Mouse (Mus musculus): Measurements from ENCODE around the gene Hlcs. TPM values are rescaled to one million over a fixed set of nuclear protein-coding genes. Genes with fewer than 3 reads are reported as not detected.

Hlcs gene
- polyA plus RNA-seq, 1 experiment from 2014 or later: 7.9 TPM

DNA sequence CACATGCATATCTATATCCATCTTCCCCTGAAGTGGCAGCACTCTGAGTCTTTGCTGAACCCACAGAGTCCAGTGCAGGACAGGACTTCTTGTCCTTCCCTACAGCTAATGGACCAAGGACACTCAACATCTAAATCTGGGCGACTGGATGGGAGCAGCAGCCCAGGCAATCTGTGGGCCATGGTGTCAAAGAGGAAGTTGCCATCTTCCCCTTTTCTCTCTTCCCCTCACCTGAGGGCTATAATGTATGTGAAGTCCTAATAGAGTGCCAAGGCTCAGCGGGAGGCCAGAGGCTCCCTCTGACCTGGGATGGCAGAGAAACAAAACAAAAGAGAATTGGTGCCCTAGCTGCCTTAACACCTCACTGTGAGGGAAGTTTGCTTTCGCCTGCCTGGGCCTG is 29.4 kb downstream of the Hlcs start:
- WGBS: 97% methylated on average over 3 of the region's 3 CpGs
- Histone ChIP-seq H3K27ac (ENCODE audit: low read depth, low read length) (no peak overlapping the region), H3K4me1 (ENCODE audit: control insufficient read depth, insufficient read depth, low read depth, low read length) (peaks cover 1% of the 10 kb centered on the region), H3K4me3 (ENCODE audit: low read length) (no peak overlapping the region), H3K36me3 (ENCODE audit: control insufficient read depth, insufficient read depth, low read length) (peaks cover 8% of the 10 kb centered on the region; the same call in 1 of the 2 replicates), H3K4me2 (ENCODE audit: low read length) (no peak overlapping the region), H3K9me3 (ENCODE audit: control insufficient read depth, low read length) (peaks cover 7% of the 10 kb centered on the region), H3K9ac (ENCODE audit: low read depth, low read length) (no peak overlapping the region), H3K27me3 (replicated peaks; ENCODE audit: control insufficient read depth, insufficient read depth, low read length) (no peaks in the 10 kb centered on the region)
- ATAC-seq: no peak

DNA sequence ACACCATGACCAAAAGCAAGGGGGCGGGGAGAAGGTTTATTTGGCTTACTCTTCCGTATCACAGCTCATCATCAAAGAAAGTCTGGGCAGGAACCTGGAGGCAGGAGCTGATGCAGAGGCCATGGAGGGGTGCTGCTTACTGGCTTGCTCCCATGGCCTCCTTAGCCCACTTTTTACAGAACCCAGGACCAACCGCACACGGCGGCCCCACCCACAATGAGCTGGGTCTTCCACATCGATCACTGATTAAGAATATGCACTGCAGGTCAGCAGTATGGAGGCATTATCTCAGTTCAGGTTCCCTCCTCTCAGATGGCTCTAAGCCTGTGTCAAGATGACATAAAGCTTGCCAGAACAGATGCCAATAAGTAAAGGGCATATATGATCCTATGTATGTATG is 42.5 kb downstream of the Hlcs start:
- Histone ChIP-seq H3K27me3 (replicated peaks; ENCODE audit: control insufficient read depth, insufficient read depth, low read length) (no peaks in the 10 kb centered on the region), H3K36me3 (ENCODE audit: control insufficient read depth, insufficient read depth, low read length) (no peaks in the 10 kb centered on the region), H3K4me2 (ENCODE audit: low read length) (no peak overlapping the region), H3K9me3 (ENCODE audit: control insufficient read depth, low read length) (no peaks in the 10 kb centered on the region), H3K27ac (ENCODE audit: low read depth, low read length) (no peak overlapping the region), H3K4me3 (ENCODE audit: low read length) (no peak overlapping the region), H3K4me1 (ENCODE audit: control insufficient read depth, insufficient read depth, low read depth, low read length) (no peaks in the 10 kb centered on the region; the same call in 1 of the 2 replicates), H3K9ac (ENCODE audit: low read depth, low read length) (no peak overlapping the region)
- no peak for ATAC-seq
- 92% methylated on average over 6 of the region's 6 CpGs for WGBS

DNA sequence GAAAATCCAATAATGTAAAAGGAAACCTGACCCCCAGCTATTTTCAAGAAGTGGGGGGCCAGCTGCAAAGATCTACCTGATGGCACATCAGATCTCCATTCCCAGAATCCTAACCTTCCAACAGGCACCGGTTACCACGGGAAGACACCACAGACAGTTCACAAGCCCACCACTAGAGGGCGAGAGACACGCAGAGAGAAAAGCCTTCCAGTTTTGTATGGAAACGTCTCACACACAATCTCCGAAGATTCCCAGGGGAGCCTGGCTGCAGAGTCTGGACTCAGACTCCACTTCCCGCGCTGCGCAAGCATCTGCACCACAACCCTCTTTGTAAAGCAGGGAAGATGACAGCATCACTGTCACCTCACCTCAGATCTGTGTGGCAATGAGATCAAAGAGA is 43.7 kb downstream of the Hlcs start:
- no peaks in the 10 kb centered on the region for H3K36me3 ChIP-seq (ENCODE audit: control insufficient read depth, insufficient read depth, low read length)
- 2% methylated on average over 9 of the region's 9 CpGs for WGBS
- H3K27me3 ChIP-seq (replicated peaks; ENCODE audit: control insufficient read depth, insufficient read depth, low read length): no peaks in the 10 kb centered on the region
- H3K9me3 ChIP-seq (ENCODE audit: control insufficient read depth, low read length): no peaks in the 10 kb centered on the region
- H3K4me2 ChIP-seq (ENCODE audit: low read length): peak overlapping the region; percentile 50
- ATAC-seq: peak; percentile 70
- H3K9ac ChIP-seq (ENCODE audit: low read depth, low read length): peak overlapping the region; percentile 58
- H3K4me3 ChIP-seq (ENCODE audit: low read length): peak overlapping the region; percentile 23
- no peaks in the 10 kb centered on the region; the same call in 1 of the 2 replicates for H3K4me1 ChIP-seq (ENCODE audit: control insufficient read depth, insufficient read depth, low read depth, low read length)
- H3K27ac ChIP-seq (ENCODE audit: low read depth, low read length): no peak overlapping the region

DNA sequence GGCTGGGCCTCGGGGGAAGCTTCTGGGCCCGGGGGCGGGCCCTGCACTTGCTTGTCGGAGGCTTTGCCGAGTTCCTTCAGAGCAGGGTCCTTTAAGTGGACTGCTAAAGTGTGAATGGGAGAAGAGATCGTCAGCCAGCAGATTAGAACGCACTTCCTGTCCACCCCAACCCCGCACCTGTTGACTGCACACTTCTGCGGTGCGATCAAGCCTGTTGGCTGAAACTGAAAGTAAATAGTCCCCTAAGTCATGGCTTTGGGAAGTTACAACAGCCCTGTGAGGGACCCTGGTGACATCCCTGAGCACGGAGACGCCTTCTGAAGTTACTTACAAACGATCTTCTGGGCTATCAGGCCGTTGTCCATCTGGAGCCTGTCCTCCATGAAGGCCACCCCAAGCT is 45.2 kb downstream of the Hlcs start:
- no peaks in the 10 kb centered on the region for H3K36me3 ChIP-seq (ENCODE audit: control insufficient read depth, insufficient read depth, low read length)
- H3K4me3 ChIP-seq (ENCODE audit: low read length): no peak overlapping the region
- no peaks in the 10 kb centered on the region for H3K9me3 ChIP-seq (ENCODE audit: control insufficient read depth, low read length)
- no peaks in the 10 kb centered on the region; the same call in 1 of the 2 replicates for H3K4me1 ChIP-seq (ENCODE audit: control insufficient read depth, insufficient read depth, low read depth, low read length)
- no peak overlapping the region for H3K27ac ChIP-seq (ENCODE audit: low read depth, low read length)
- ATAC-seq: no peak
- H3K9ac ChIP-seq (ENCODE audit: low read depth, low read length): no peak overlapping the region
- no peak overlapping the region for H3K4me2 ChIP-seq (ENCODE audit: low read length)
- no peaks in the 10 kb centered on the region for H3K27me3 ChIP-seq (replicated peaks; ENCODE audit: control insufficient read depth, insufficient read depth, low read length)
- WGBS: 89% methylated on average over 14 of the region's 14 CpGs

DNA sequence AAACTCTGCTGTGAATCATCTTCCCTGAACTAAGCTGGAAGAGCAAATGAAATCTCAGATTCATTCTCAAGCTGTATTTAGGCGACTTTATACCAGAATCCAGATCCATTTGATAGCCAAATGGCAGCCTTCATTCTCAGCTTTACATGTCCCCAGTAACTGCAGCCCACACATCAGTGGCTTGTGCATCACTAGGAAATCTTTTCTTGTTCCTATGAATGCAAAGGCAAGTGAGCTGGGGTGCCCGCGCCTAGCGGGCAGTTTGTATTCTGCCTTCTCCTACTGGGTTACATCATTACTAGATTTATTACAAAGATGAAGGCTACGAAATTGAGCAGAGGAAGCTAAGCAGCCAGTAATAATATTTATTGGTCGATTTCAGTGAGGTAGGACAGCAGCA is 48.8 kb downstream of the Hlcs start:
- Histone ChIP-seq H3K36me3 (ENCODE audit: control insufficient read depth, insufficient read depth, low read length) (no peaks in the 10 kb centered on the region), H3K9ac (ENCODE audit: low read depth, low read length) (no peak overlapping the region), H3K9me3 (ENCODE audit: control insufficient read depth, low read length) (no peaks in the 10 kb centered on the region), H3K4me2 (ENCODE audit: low read length) (no peak overlapping the region), H3K4me1 (ENCODE audit: control insufficient read depth, insufficient read depth, low read depth, low read length) (no peaks in the 10 kb centered on the region), H3K27me3 (replicated peaks; ENCODE audit: control insufficient read depth, insufficient read depth, low read length) (no peaks in the 10 kb centered on the region), H3K27ac (ENCODE audit: low read depth, low read length) (no peak overlapping the region), H3K4me3 (ENCODE audit: low read length) (no peak overlapping the region)
- 74% methylated on average over 6 of the region's 6 CpGs for WGBS
- ATAC-seq: no peak

DNA sequence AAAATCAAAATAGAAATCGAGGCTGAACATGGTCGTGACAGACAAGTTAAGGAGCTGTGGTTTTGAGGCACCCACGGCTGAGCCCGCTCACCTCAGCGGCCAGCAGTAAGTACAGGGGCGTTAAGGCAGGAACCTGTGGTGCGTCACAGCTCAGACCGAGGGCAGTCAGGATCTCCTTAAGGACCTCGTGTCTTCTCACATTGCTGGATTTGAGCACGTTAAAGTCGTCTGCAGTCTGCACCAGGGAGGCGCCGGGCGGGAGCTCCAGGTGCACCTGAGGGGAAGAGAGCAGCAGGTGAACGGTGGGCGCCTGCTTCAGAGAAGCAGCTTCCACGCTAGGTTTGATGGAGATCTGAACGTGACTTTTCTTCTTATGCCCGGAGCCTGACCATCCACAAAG is 50.9 kb downstream of the Hlcs start:
- Histone ChIP-seq H3K36me3 (ENCODE audit: control insufficient read depth, insufficient read depth, low read length) (no peaks in the 10 kb centered on the region), H3K27me3 (replicated peaks; ENCODE audit: control insufficient read depth, insufficient read depth, low read length) (no peaks in the 10 kb centered on the region), H3K4me1 (ENCODE audit: control insufficient read depth, insufficient read depth, low read depth, low read length) (no peaks in the 10 kb centered on the region), H3K9ac (ENCODE audit: low read depth, low read length) (no peak overlapping the region), H3K9me3 (ENCODE audit: control insufficient read depth, low read length) (no peaks in the 10 kb centered on the region), H3K4me2 (ENCODE audit: low read length) (no peak overlapping the region), H3K4me3 (ENCODE audit: low read length) (no peak overlapping the region), H3K27ac (ENCODE audit: low read depth, low read length) (no peak overlapping the region)
- no peak for ATAC-seq
- WGBS: 93% methylated on average over 19 of the region's 19 CpGs

DNA sequence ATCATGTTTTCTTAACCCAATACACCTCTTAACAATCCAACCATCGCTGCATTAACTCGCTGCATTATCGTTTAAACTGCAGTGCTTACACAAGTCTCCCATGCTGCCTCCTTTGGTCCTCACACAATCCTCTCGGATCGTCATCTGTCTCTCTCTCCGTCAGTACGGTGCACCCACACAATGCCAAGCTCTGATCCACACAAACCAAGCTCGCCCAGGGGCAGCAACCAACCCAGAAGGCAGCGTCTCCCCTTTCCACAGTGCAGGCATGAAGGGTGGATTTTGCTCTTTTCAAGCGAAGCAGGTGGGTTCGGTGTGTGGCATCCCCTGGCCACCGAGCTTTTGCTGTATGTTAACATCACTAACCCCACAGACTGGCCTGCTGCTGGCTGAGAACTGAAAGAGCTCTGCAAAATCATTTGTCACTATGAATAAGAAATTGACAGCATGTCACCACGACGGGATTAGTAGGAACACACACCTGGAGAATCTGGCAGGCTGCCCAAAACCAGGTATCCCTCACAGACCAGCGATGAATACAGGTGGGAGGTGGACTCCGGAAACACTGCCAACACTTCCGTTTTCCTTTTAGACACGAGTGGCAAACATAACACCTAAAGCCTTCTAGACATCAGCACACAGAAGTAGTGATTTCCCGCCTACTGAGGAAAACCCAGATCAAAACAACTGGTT is 52.3 kb downstream of the Hlcs start:
- Histone ChIP-seq H3K27me3 (replicated peaks; ENCODE audit: control insufficient read depth, insufficient read depth, low read length) (no peaks in the 10 kb centered on the region), H3K36me3 (ENCODE audit: control insufficient read depth, insufficient read depth, low read length) (no peaks in the 10 kb centered on the region), H3K4me1 (ENCODE audit: control insufficient read depth, insufficient read depth, low read depth, low read length) (no peaks in the 10 kb centered on the region), H3K9me3 (ENCODE audit: control insufficient read depth, low read length) (no peaks in the 10 kb centered on the region), H3K4me2 (ENCODE audit: low read length) (no peak overlapping the region), H3K4me3 (ENCODE audit: low read length) (no peak overlapping the region), H3K9ac (ENCODE audit: low read depth, low read length) (no peak overlapping the region), H3K27ac (ENCODE audit: low read depth, low read length) (no peak overlapping the region)
- whole genome bisulfite sequencing: 85% methylated on average over 19 of the region's 19 CpGs
- ATAC-seq: no peak

DNA sequence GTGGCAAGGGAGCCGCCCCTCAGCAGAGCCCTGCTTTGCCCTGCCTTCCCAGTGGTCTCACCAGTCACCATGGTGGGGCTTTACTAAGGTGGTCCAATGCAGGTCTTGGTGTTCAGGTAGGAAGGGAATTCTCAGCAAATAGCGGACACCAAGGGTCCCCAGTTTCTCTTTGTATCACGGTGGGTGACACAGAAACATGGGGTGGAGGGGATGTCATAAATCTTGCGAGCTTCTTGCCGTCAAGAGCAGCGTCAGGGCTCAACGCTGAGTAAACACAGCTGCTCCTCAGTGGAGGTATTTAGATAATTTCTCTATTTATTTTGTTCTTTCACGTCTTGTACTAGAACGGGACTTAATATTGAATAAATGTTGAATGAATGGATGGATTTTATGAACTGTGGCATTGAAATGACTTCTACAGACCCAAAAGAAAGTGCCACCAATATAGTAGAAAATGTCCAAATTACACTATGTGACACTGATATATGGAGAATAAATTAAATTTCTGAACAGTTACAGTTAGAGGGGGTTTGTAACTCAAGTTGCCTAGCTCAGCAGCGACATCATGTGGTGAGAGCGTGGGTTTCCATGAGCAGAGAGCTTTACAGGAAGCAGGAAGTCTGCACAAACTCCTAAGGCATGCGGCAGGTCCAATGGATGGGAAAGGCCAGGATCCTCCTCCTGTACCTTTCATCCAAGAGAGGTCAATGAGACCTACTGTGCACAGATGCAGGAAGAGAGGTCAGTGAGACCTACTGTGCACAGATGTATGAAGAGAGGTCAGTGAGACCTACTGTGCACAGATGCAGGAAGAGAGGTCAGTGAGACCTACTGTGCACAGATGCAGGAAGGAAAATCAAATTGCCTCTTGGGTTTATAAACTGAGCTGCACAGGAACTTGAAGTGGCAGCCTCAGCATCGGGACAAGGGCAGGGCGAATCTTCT is 54.7 kb downstream of the Hlcs start:
- Histone ChIP-seq H3K4me2 (ENCODE audit: low read length) (no peak overlapping the region), H3K36me3 (ENCODE audit: control insufficient read depth, insufficient read depth, low read length) (no peaks in the 10 kb centered on the region), H3K9me3 (ENCODE audit: control insufficient read depth, low read length) (no peaks in the 10 kb centered on the region), H3K9ac (ENCODE audit: low read depth, low read length) (no peak overlapping the region), H3K27me3 (replicated peaks; ENCODE audit: control insufficient read depth, insufficient read depth, low read length) (no peaks in the 10 kb centered on the region), H3K4me1 (ENCODE audit: control insufficient read depth, insufficient read depth, low read depth, low read length) (no peaks in the 10 kb centered on the region), H3K4me3 (ENCODE audit: low read length) (no peak overlapping the region), H3K27ac (ENCODE audit: low read depth, low read length) (no peak overlapping the region)
- peak; percentile 83 for ATAC-seq
- WGBS: 59% methylated on average over 14 of the region's 14 CpGs

DNA sequence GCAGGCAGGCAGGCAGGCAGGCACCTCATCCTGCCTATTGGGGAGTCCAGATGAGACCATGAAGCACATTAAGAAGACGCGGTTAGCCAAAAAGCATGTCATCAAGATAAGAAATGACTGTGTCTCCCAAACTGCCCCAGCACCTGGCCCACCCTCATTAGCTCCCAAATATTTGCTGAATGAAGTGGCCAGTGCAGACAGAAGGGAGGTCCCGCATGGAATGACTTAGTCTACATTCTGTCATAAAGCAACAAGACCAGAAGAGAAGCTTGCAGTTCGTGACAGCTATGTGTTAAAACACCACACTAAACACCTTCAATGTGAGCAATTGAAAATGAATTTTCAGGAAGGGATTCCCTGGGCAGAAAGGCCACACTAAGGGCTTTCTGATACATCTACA is 57.8 kb downstream of the Hlcs start:
- Histone ChIP-seq H3K27ac (ENCODE audit: low read depth, low read length) (no peak overlapping the region), H3K9me3 (ENCODE audit: control insufficient read depth, low read length) (no peaks in the 10 kb centered on the region), H3K4me2 (ENCODE audit: low read length) (no peak overlapping the region), H3K36me3 (ENCODE audit: control insufficient read depth, insufficient read depth, low read length) (no peaks in the 10 kb centered on the region), H3K9ac (ENCODE audit: low read depth, low read length) (no peak overlapping the region), H3K4me3 (ENCODE audit: low read length) (no peak overlapping the region), H3K27me3 (replicated peaks; ENCODE audit: control insufficient read depth, insufficient read depth, low read length) (no peaks in the 10 kb centered on the region), H3K4me1 (ENCODE audit: control insufficient read depth, insufficient read depth, low read depth, low read length) (no peaks in the 10 kb centered on the region)
- ATAC-seq: no peak
- WGBS: 87% methylated on average over 4 of the region's 4 CpGs

Data from hindbrain, embryonic 16.5 days (tissue).